Mouse (Mus musculus) C2C12 (cell line): ENCODE measurements around the gene Dppa5a.

Source experiments
- CEBPB ChIP-seq: IDR thresholded peaks from one replicate; pipeline ENCODE4 v1.6.1; 2011; ENCODE audit warnings: low read depth, mild to moderate bottlenecking, control low read depth, moderate library complexity
- CTCF ChIP-seq: IDR thresholded peaks from one replicate; pipeline ENCODE4 v1.5.1; 2011; ENCODE audit not compliant: control insufficient read depth, insufficient read depth, insufficient read length
- MAX ChIP-seq: IDR thresholded peaks from one replicate; pipeline ENCODE4 v1.6.1; 2011; ENCODE audit warnings: mild to moderate bottlenecking, control low read depth
- MYOD1 ChIP-seq: IDR thresholded peaks from one replicate; pipeline ENCODE4 v1.6.1; 2011; ENCODE audit warnings: low read depth; ENCODE audit not compliant: control insufficient read depth, insufficient read length
- MYOG ChIP-seq: IDR thresholded peaks from one replicate; pipeline ENCODE4 v1.6.1; 2011; ENCODE audit not compliant: control insufficient read depth, insufficient read length; ENCODE audit errors: extremely low read depth

GRCm38 (mm10) chr9:78395630-78396351 is 27.8 kb upstream of the Dppa5a start, which contains the start of gene Ddx43:
- TF ChIP-seq CTCF (no peak), MAX (no peak), MYOG (no peak), CEBPB (no peak), MYOD1 (no peak)
